Mouse (Mus musculus) G1E (cell line): ENCODE measurements at regions not wholly inside any gene's neighbourhood (a gene's known extent, or its start where the extent isn't known, plus 50 kb on each side); places are given as distances from the start of the nearest gene placed in this dataset.

Experiments used
- CTCF ChIP-seq: IDR thresholded peaks from 2 replicates; pipeline ENCODE4 v1.5.1; 2012; ENCODE audit warnings: low read depth, low read length, inconsistent platforms, mixed read lengths
- GATA1 ChIP-seq: IDR thresholded peaks from 2 replicates; pipeline ENCODE4 v1.6.1; 2012; ENCODE audit warnings: borderline replicate concordance, low read length, inconsistent platforms, mixed read lengths

DNA sequence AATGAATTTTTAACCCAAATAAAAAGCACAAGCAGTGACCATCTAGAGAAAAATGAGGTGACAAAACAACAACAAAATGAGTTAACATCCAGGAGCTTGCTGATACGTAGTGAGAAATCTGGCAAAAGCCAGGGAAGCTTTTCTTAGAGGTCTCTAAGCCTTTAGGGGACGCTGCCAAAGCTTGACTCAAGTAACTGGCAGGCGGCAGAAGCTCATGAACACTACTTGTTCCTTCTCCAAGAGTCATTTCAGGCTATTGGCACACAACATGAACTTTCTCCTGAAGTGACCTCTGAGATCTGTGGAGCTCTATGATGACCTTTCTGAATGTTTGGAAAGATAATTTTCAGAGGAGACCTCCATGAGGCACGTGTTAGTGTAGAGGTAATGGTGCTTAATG lies 98.6 kb upstream of the Nova1 start:
- TF ChIP-seq CTCF (no peak), GATA1 (no peak)
